Mouse (Mus musculus) cerebellum, postnatal 25 days (tissue): Measurements from ENCODE around the gene Krtap16-1.
A peak's percentile ranks its signal among the peaks of the same experiment; 100 is the strongest.

ENCODE experiments used
- DNase-seq, 2 experiments: peaks; one replicate each; pipeline ENCODE4 v3.0.0; 2021; ENCODE audit warnings: mixed read lengths in 2 of 2

Gene Krtap16-1

GRCm38 (mm10) chr11:99986180-99986647, at the start of gene Krtap16-1:
Gene Krtap16-1 (minus strand): TSS chr11:99986597.
- no peak for DNase-seq

GRCm38 (mm10) chr11:100029768-100030167, 43.4 kb upstream of the Krtap16-1 start, which contains the start of gene Krt33b:
Gene Krt33b (minus strand): TSS chr11:100029868.
- no peak for DNase-seq

- DNase-seq: no peak
Observed at GRCm38 (mm10) chr11:100021438-100021837, 35.0 kb upstream of the Krtap16-1 start.

- DNase-seq: no peak
Observed at GRCm38 (mm10) chr11:100019466-100019865, 33.1 kb upstream of the Krtap16-1 start.

- DNase-seq: no peak
Observed at GRCm38 (mm10) chr11:100016112-100016511, 29.7 kb upstream of the Krtap16-1 start, which contains the start of gene Krt33a. Gene Krt33a (minus strand): TSS chr11:100016212.

- DNase-seq: no peak
Observed at GRCm38 (mm10) chr11:100013691-100014171, 27.3 kb upstream of the Krtap16-1 start.

GRCm38 (mm10) chr11:100010682-100011081, 24.3 kb upstream of the Krtap16-1 start:
- no peak for DNase-seq

GRCm38 (mm10) chr11:100008336-100008735, 21.9 kb upstream of the Krtap16-1 start:
- DNase-seq: no peak

GRCm38 (mm10) chr11:100006624-100007023, 20.2 kb upstream of the Krtap16-1 start:
- DNase-seq: no peak

- no peak for DNase-seq
Observed at GRCm38 (mm10) chr11:100005905-100006304, 19.5 kb upstream of the Krtap16-1 start.

- DNase-seq: peak; percentile 37 to 72
Observed at GRCm38 (mm10) chr11:100004846-100005245, 18.4 kb upstream of the Krtap16-1 start.

- DNase-seq: no peak
Observed at GRCm38 (mm10) chr11:99999091-99999490, 12.7 kb upstream of the Krtap16-1 start.

- no peak for DNase-seq
Observed at GRCm38 (mm10) chr11:99994384-99994661, 7.9 kb upstream of the Krtap16-1 start.

GRCm38 (mm10) chr11:99993620-99994383, 7.4 kb upstream of the Krtap16-1 start, which contains the start of gene Krtap17-1:
Gene Krtap17-1 (minus strand): TSS chr11:99993994.
- peak; percentile 14 to 19 for DNase-seq

- DNase-seq: no peak
Observed at GRCm38 (mm10) chr11:99990571-99990970, 4.2 kb upstream of the Krtap16-1 start.

GRCm38 (mm10) chr11:99989881-99990405, 3.5 kb upstream of the Krtap16-1 start:
- no peak for DNase-seq

GRCm38 (mm10) chr11:99988530-99988929, 2.1 kb upstream of the Krtap16-1 start:
- DNase-seq: no peak

- peak; percentile 84 to 86 for DNase-seq
Observed at GRCm38 (mm10) chr11:99985291-99986092, 905 bp downstream of the Krtap16-1 start.

- no peak for DNase-seq
Observed at GRCm38 (mm10) chr11:99983442-99983841, 3.0 kb downstream of the Krtap16-1 start.

- DNase-seq: no peak
Observed at GRCm38 (mm10) chr11:99982731-99983130, 3.7 kb downstream of the Krtap16-1 start.

GRCm38 (mm10) chr11:99978953-99979352, 7.4 kb downstream of the Krtap16-1 start, which contains the start of gene Krtap29-1:
Gene Krtap29-1 (minus strand): TSS chr11:99979053.
- no peak for DNase-seq

- no peak for DNase-seq
Observed at GRCm38 (mm10) chr11:99965961-99966360, 20.4 kb downstream of the Krtap16-1 start.

GRCm38 (mm10) chr11:99964213-99964612, 22.2 kb downstream of the Krtap16-1 start:
- no peak for DNase-seq
